Mouse (Mus musculus) naive thymus-derived CD4-positive, alpha-beta T cell, adult 2 months (primary cell): ENCODE data around the gene Gm20431.
"Not testable (repeated sequence)": the region's sequence is repeated elsewhere in the genome, so short reads cannot be mapped to it uniquely, and the experiment has no call there.

Source experiments
- DNase-seq: peaks from one replicate; pipeline ENCODE4 v3.0.0-alpha.2; 2011; ENCODE audit warnings: low read depth

The Gm20431 gene

DNA sequence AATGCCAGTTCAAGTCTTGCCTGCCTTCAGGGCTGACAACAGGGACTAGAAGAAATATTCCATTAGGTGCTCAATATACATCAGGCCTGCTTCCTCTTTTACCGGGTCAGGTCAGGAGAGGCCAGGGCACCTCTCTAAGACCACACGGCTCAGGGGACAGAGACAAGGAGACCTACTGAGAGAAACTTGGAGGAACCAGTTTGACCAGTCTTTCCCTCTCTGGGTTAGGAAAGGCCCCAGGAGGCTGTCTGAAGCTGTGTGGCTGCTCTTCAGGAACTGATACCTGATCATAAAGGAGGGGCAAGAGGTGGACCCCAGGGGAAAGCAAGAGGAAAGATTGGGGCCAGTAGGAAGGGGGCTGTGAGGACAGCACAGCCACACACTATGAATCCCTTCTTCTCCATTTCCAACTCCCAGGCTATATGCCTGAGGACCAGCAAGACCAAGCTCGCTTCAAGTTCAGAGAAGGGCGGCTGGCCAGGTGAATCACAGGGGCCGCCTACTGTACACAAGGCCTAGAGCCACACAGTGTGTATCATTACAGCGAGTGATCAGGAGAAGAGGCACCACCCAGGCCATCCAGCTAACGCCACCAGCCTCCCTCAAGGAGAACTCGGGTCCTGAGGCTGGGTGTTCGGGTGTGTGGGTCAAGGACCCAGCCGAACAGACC, 2.0 kb downstream of the Gm20431 start:
- DNase-seq = no peak

GRCm38 (mm10) chr2:167658712-167659111, 2.6 kb downstream of the Gm20431 start:
- no peak for DNase-seq

GRCm38 (mm10) chr2:167657973-167658372, 3.3 kb downstream of the Gm20431 start:
- DNase-seq = no peak

- DNase-seq = peak; percentile 86
These were observed 4.4 kb downstream of the Gm20431 start for GRCm38 (mm10) chr2:167656629-167657478.

DNA sequence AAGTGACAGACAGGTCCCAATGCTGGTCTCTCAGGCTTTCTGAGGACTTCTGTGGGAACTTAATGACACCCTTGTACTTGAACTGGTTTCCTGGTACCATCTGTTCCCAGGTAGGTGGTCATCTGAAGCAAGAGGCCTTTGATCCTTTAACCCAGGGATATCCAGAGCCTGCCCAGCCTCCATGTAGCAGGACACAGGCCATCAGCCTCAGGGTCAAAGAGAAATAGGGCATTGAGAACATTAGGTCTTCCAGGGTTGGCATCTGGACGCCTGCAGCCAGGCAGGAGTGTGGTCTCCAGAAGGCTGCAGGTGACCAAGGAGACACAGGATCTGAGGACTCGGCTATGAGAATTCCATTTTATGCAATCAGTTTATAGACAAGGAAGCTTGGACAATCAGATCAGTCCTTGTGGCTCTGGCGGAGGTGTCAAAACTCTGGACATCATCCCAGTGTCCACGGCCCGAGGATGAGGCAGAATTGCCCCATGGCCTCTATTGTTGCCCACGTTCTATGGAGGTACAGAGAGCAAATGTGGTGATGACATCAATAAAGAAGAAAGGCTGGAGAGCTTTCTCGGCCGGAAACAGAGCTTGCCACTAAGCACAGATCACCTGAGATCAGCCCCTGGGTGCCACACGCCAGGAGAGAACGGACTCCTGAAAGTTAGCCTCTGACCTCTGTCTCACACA, 6.2 kb downstream of the Gm20431 start:
- no peak for DNase-seq

GRCm38 (mm10) chr2:167652694-167653093, 8.6 kb downstream of the Gm20431 start:
- no peak for DNase-seq

DNA sequence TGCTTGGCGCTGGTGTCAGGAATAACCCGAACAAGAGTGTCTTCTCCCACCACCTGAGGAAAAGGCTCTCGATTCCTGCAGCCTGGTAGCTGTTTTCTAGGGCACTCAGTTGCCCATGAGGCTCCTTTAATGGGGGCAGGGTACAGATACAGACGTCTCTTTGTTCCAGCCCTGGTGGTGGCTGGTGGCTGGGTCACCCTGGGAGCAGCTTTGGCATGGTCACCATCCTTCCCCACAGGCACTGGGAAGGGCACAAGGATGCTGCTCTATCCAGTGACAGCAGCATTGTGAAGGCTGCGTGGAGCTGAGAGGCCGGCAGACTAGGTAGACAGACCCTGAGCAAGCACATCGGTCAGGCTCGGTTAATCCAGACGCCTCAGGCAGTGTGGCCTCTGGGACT, 9.7 kb downstream of the Gm20431 start:
- no peak for DNase-seq

- no peak for DNase-seq
These were observed 11.8 kb downstream of the Gm20431 start for GRCm38 (mm10) chr2:167649290-167650032.

DNA sequence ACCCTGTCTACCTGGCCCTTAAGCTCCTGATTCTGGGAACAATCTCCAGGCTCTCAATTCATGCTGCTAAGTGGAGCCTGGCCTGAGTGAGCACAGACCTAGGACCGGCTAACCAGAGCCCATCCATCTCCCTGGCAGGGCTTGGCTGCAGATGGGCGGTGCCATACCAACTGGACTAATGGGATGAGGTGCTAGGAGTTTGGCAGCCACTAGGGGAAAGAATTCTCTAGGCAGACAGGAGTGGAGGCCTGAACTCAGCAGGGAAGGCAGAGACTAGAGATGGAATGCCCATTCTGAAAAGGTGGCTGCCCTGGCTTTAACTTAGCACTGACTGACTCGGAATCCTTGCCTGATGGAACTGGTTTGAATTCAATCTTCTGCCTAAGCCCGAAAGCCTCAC, 14.9 kb downstream of the Gm20431 start:
- no peak for DNase-seq

- not testable (repeated sequence) for DNase-seq
These were observed 17.8 kb downstream of the Gm20431 start for GRCm38 (mm10) chr2:167643356-167644052.

- no peak for DNase-seq
These were observed 19.1 kb downstream of the Gm20431 start for GRCm38 (mm10) chr2:167642164-167642563.

- peak; percentile 66 for DNase-seq
These were observed 20.0 kb downstream of the Gm20431 start for GRCm38 (mm10) chr2:167641337-167641736.

- DNase-seq = peak; percentile 77
These were observed 21.0 kb downstream of the Gm20431 start for GRCm38 (mm10) chr2:167640279-167640678.

GRCm38 (mm10) chr2:167634865-167635512, 26.3 kb downstream of the Gm20431 start:
- DNase-seq = no peak

DNA sequence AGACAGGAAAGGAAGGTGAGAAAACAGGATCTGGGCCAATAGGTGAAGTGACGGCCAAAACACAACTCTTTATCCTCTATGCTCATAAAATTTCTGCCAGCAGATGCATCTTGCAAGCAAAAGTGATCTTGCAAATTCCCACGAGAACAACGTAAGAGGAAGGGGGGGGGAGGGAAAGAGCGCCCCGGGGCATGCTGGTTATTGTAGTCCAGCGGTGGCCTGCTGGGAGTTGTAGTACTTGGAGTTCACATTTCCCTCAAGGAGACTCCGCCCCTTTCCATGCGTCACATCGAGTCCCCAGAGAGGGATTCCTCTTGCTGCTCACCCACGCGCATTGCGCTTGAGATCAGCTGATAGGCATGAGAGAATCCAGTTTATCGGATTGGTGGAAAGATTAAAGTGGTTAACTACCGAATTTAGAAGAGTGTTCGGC, 26.9 kb downstream of the Gm20431 start:
- peak; percentile 99 for DNase-seq

DNA sequence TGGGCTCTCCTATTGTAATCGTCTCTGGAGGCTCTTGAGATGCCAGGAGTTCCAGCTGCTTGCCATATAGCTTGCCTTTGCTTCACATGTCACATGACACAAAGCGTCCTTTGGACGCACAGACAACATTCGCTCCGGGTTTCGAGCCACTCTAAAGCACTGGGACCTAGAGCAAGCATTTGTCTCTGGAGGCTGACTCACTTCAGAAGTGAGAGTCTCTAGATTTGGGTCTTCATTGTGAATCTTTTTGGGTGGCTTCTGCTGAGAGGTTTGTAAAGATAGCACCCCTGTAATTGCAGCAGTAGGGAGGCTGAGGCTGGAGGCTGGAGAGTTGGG, 27.8 kb downstream of the Gm20431 start:
- DNase-seq = no peak

GRCm38 (mm10) chr2:167632731-167633536, 28.4 kb downstream of the Gm20431 start:
- peak; percentile 38 for DNase-seq

GRCm38 (mm10) chr2:167631591-167632448, 29.5 kb downstream of the Gm20431 start, which contains the start of gene Ube2v1:
Gene Ube2v1 (minus strand): TSS chr2:167632095.
- peak; percentile 100 for DNase-seq

DNA sequence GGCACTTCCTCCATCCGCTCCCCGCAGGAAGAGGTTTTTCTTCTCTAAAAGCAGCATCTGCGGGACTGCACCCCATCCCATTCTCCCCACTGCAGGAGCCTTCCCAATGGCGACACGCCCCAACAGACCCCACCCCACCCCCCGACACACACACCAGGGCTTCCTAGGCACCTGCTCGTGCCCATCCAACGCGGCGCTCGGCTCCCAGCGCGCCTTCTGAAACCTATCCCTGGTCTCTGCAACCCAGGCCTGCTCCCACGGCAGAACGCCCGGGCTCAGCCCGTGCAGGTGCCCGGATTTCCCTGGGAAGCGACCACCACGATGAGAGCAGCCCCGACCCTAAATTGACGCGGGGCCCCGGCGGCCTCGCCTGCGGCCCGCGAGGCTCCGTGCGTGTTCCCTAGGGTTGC, 30.1 kb downstream of the Gm20431 start:
- peak; percentile 45 for DNase-seq
